Mouse (Mus musculus) ovary, postnatal 14 days (tissue): Measurements from ENCODE around the gene Tmprss6.

Experiments
- DNase-seq: peaks from one replicate; pipeline ENCODE4 v3.0.0; 2022; ENCODE audit warnings: low spot score

Gene Tmprss6

GRCm38 (mm10) chr15:78447121-78447520, 21.3 kb downstream of the Tmprss6 start:
- DNase-seq: no peak

GRCm38 (mm10) chr15:78443857-78444256, 24.6 kb downstream of the Tmprss6 start:
- no peak for DNase-seq

GRCm38 (mm10) chr15:78442231-78442630, 26.2 kb downstream of the Tmprss6 start:
- DNase-seq: no peak

- DNase-seq: no peak
Observed at GRCm38 (mm10) chr15:78438973-78439372, 29.5 kb downstream of the Tmprss6 start.

GRCm38 (mm10) chr15:78438505-78438904, 29.9 kb downstream of the Tmprss6 start:
- no peak for DNase-seq

GRCm38 (mm10) chr15:78438018-78438394, 30.4 kb downstream of the Tmprss6 start:
- no peak for DNase-seq

- DNase-seq: peak; percentile 71
Observed at GRCm38 (mm10) chr15:78437237-78438017, 31.0 kb downstream of the Tmprss6 start.

- peak; percentile 93 for DNase-seq
Observed at GRCm38 (mm10) chr15:78436380-78437192, 31.8 kb downstream of the Tmprss6 start.

GRCm38 (mm10) chr15:78435681-78436080, 32.8 kb downstream of the Tmprss6 start:
- no peak for DNase-seq

- DNase-seq: no peak
Observed at GRCm38 (mm10) chr15:78434896-78435520, 33.4 kb downstream of the Tmprss6 start.

GRCm38 (mm10) chr15:78431541-78432121, 36.8 kb downstream of the Tmprss6 start:
- no peak for DNase-seq

GRCm38 (mm10) chr15:78430874-78431273, 37.6 kb downstream of the Tmprss6 start:
- DNase-seq: no peak

GRCm38 (mm10) chr15:78429871-78430622, 38.4 kb downstream of the Tmprss6 start:
- DNase-seq: no peak

- DNase-seq: no peak
Observed at GRCm38 (mm10) chr15:78429139-78429459, 39.3 kb downstream of the Tmprss6 start.

GRCm38 (mm10) chr15:78428391-78429138, 39.9 kb downstream of the Tmprss6 start, which contains the start of gene Kctd17:
Gene Kctd17 (plus strand): TSS chr15:78428564.
- DNase-seq: peak; percentile 55

- no peak for DNase-seq
Observed at GRCm38 (mm10) chr15:78425230-78425629, 43.2 kb downstream of the Tmprss6 start.

- no peak for DNase-seq
Observed at GRCm38 (mm10) chr15:78424507-78424906, 43.9 kb downstream of the Tmprss6 start.

GRCm38 (mm10) chr15:78422046-78422956, 46.1 kb downstream of the Tmprss6 start:
- DNase-seq: peak; percentile 85

- no peak for DNase-seq
Observed at GRCm38 (mm10) chr15:78420395-78420794, 48.0 kb downstream of the Tmprss6 start.

- peak; percentile 46 for DNase-seq
Observed at GRCm38 (mm10) chr15:78416937-78417336, 51.5 kb downstream of the Tmprss6 start.
